Mouse (Mus musculus) G1E-ER4 (cell line): ENCODE results near the gene Abhd17a. TPM values are rescaled to one million over a fixed set of nuclear protein-coding genes. Genes with fewer than 3 reads are reported as not detected.
"Not testable (repeated sequence)": the region's sequence is repeated elsewhere in the genome, so short reads cannot be mapped to it uniquely, and the experiment has no call there.

Source experiments
- GATA1 ChIP-seq: IDR thresholded peaks from one replicate; pipeline ENCODE4 v1.8.0; 2012; ENCODE audit warnings: low read length, inconsistent platforms
- polyA plus RNA-seq: library from polyadenylated mRNA; stranded (reverse); fragments of >175 nt; gene quantifications from 2 replicates; pipeline ENCODE4 v1.2.3, GENCODE M21; 2012

The Abhd17a gene
- polyA plus RNA-seq, 1 experiment, result 822 TPM

DNA sequence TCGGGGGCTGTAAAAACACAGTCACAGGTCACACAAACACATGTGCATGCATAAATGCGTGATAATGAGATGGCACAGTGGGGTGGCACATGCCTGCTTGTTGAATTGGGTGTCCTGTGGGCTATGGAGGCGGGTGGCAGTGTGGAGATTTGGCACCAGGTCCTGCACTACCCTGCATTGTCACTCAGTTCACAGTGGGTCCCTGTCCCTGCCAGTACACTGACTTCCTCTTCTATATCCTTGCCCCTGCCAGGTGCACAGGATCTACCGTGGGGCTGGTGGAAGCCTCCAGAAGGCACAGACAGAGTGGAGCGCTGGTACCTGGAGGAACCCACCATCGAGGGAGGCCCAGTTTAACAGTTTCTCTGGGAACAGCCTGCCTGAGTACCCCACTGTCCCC is 24.2 kb upstream of the Abhd17a start:
- TF ChIP-seq GATA1, result no peak

DNA sequence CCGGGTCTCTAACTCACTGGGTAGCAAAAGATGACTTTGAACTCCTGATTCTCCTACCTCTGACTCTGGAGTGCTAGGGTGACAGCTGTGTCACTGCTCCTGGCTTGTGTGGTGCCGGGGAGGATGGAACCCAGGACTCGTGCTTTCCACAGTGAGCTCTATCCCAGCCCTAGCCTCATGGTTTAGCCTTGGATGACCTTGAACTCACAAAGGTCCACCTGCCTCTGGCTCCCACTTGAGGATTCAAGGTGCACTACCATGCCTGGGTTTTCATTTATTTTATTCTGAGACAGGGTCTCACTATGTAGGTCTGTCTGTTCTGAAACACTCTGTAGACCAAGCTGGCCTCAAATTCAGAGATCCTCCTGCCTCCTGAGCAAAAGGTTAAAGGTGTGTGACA is 23.7 kb upstream of the Abhd17a start:
- no peak for TF ChIP-seq GATA1

DNA sequence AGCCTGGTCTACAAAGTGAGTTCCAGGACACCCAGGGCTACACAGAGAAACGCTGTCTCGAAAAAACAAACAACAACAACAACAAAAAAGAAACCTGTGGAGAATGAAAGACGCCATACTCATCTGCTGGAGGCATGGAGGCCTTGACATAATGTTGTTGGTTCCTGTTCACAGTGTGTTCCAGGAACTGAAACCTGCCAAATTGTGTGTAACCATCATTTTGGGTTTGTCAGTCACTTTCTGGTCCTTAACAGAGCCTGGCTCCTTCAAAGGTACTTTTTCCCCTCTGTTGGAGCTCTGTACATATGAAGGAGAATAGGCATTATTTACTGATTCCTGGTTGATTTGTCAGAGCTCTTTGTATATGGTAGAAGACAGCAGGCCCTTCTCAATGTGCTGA is 21.8 kb upstream of the Abhd17a start:
- no peak for TF ChIP-seq GATA1

DNA sequence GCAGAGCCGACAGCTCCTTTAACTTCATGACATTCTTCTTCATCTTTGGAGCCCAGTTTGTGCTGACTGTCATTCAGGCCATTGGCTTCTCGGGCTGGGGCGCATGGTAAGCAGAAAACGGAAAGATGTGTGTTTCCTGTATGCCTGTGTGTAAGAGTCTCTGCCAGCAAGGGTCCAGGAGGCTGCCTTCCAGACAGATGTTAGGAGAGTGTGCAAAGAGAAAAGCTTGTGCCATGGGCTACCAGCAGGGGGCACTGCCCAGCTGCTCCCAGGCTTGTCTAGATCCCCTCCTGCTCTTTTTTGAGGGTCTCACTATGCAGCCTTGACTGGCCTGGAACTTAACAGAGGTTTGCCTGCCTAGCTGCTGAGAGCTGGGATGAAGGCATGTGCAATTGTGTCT is 20.9 kb upstream of the Abhd17a start:
- no peak for TF ChIP-seq GATA1

DNA sequence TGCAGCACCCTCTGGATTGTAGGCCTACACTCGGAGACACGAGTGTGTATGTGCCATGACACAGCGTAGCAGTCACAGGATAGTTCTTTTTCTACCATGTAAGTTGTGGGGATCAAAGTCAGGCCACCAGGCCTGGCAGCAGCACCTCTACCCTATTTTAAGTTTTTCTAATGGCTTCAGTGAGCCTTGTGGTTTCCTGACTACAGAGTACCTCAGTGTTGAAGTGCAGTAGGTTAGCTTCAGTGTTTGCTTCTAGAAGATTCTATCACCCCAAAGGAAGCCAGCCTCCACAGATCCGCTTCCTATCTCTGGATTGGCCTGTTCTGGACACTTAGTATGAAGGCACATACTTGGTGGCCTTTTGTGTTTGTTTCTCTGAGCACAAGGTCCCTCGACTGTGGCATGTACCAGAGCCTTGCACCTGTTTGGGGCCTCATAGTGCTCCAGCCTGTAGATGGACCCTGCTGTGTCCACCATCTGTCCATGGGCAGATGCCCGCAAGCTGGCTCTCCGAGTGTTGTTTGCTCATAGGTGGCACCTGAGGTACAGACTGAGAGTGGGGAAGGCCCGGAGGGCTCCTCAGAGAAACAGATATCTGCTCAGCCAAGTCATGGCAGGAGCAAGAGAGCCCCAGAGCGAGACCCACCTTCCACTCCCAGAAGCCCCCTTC is 20.1 kb upstream of the Abhd17a start:
- no peak for TF ChIP-seq GATA1

DNA sequence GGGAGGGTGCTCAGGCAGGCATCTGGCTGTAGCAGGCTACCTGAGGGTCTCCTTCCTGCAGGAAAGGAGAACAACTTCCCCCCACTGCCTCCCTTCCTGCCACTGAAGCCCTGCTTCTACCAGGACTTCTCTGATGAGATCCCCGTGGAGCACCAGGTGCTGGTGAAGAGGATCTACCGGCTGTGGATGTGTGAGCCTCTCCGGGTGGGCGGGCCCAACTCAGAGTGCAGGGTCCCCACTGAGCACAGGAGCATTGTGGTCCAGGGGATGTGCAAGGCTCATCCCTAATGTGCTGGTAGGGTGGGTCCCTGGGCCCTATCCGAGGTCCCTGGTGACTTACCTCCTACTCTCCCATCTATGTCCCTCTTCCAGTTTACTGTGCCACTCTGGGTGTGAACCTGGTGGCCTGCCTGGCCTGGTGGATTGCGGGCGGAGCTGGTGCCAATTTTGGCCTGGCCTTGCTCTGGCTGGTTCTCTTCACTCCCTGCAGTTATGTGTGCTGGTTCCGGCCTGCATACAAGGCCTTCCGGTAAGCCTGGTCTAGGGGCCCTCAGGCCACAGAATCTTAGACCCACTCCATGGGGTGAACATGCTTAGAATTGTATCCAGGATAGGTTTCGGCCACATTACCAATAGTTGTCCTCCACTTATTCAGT is 19.3 kb upstream of the Abhd17a start:
- TF ChIP-seq GATA1, result no peak

DNA sequence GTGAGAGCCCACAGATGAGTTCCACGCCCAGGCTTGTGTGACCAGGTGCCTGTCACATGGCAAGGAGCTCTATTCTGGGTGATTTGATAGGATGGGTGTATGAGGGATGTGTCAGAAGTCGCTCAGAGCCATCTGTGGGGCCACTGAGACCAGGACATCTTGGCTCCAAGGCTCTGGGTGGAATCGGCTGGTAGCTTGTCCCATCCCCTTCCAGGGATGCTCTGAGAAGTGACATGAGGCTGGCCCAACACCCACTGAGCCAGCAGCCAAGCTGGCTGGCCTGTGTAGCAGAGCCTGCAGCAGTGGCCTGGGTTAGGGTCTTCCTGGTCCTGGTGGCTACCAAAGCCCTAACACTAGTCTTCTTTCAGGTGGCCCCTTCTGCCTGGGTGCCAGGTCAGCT is 18.3 kb upstream of the Abhd17a start:
- no peak for TF ChIP-seq GATA1

DNA sequence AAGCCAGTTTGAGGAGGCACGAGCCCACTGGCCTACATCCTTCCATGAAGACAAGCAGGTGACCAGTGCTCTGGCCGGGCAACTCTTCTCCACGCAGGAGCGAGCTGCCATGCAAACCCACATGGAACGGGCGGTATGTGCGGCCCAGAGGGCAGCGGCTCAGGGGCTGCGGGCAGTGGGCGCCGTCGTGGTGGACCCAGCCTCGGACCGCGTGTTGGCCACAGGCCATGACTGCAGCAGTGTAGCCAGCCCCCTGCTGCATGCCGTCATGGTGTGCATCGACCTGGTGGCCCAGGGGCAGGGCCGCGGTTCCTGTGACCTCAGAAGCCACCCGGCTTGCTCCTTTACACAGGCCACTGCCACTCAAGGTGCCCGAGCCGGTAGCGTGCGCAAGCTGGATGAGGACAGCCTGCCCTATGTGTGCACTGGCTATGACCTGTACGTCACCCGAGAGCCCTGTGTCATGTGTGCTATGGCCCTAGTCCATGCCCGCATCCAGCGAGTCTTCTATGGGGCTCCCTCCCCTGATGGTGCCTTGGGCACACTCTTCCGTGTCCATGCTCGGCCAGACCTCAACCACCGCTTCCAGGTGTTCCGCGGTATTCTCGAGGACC is 16.7 kb upstream of the Abhd17a start:
- no peak for TF ChIP-seq GATA1

DNA sequence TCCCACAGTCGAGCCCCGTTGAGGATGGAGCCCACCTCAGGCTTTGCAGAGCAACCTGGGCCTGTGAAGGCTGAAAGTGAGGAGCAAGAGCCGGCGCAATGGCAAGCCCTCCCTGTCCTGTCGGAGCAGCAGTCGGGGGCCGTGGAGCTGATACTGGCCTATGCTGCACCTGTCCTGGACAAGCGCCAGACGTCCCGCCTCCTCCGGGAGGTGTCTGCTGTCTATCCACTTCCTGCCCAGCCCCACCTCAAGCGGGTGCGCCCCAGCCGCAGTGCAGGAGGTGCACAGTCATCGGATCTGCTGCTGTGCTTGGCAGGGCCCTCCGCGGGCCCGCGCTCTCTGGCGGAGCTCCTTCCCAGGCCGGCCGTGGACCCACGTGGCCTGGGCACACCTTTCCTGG is 16.2 kb upstream of the Abhd17a start:
- no peak for TF ChIP-seq GATA1

DNA sequence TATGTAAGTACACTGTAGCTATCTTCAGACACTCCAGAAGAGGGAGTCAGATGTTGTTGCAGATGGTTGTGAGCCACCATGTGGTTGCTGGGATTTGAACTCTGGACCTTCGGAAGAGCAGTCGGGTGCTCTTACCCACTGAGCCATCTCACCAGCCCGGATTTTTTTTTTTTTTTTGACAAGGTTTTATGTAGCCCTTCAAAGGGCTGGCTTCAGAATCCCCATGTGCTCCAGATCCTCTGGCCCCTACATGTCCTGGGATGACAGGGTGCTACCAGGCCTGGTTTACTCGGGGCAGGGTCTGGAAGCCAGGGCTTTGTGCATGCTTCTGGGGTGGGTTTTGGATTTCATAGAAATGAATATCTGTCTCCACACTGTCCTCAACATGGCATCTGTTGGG is 15.6 kb upstream of the Abhd17a start, which contains the start of gene Gm49322:
Gene Gm49322 (plus strand): TSS at position 301 of the 400 bp plus-strand sequence.
- not testable (repeated sequence) for TF ChIP-seq GATA1

DNA sequence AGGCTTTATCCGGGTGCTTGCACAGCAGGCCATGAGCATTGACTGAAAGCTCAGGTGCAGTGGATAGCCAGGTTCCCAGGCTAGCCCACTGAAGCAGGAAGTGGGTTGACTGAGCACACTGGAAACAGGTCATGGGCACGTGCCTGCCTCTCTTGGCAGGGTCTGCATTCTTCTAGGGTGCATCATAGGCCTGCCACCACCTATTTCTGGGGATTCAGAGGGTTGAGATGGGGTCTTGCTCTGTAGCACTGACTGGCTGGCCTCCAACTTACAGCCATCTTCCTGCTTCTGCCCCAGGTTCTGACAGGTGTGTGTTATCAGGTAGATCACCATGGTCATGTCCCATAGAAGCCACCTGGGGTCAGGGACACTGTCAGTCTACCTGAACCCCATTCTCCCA is 14.8 kb upstream of the Abhd17a start:
- no peak for TF ChIP-seq GATA1

DNA sequence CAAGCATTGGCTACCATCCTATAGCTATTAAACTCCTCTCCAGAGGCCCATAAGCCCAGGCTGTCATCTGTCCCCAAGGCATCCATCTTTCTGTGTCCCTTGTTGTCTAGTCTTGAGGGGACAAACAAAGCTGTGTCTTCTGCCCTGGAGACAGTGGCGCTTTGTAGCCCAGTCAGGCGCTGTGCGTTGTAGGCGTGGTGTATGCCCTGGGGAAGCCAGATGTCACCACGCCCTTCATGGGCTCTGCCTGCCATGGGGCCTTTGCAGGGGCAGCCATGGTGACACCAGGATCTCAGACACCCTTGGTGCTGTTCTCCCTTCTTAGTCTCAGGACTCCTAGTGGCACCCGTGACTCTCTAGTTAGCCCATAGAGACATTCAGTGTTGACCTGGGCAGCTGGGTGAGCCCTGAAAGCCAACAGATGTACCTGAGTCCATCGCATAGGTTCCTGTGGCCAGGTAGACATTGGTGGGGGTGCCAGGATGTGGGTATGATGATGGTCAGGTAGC is 13.9 kb upstream of the Abhd17a start:
- TF ChIP-seq GATA1, result no peak

DNA sequence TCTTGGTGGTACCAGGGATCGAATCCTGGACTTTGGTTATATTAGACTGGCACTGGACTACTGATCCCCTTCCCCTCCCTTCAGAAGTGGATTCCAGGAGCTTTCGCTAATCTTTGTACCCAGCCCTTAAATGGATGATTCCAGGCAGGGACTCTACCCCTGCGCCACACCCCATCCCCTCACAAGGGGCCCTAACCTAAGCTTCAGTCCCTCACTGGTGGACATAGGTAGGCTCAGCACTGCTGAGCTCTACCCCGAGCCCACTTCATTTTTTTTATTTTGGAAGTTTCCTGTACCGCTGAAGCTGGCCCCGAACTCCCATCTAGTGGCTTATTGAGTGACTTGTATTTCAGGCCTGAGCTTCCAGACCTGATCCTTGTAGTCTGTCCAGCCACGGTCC is 13.2 kb upstream of the Abhd17a start:
- no peak for TF ChIP-seq GATA1

DNA sequence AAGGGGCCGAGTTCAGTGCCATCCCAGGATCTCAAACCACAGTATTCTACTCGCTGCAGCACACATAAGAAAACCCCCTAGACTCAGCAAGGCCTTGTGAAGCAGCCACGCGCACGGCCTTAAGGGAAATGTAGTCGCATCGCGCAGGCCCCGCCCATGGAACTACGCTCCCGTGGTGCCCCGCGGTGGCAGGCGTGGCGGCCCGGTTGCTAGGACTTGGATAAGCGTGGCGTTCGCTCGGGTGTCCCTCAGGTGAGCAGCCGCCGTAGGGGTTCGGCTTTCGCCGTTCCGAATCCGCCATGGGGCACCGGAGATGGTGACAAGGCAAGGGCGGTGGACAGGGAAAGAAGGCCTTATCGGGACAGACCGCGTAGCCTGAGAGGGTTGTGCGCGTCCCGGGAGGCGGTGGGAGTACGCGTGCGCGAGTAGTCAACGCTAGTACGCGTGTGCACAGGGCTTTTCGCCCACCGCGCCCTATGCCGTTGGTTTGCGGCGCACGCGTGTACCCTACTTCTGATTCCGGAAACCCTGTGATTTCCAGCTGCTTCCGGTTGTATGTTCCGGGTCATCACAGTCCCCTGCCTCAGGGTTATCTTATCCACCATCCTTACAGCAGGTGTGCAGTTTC is 12.7 kb upstream of the Abhd17a start, which contains the start of the genes Scamp4 and Adat3:
Gene Scamp4 (plus strand): TSS at position 175 of the 628 bp plus-strand sequence.
Gene Adat3 (plus strand): TSS at position 183 of the 628 bp plus-strand sequence.
- TF ChIP-seq GATA1, result no peak

DNA sequence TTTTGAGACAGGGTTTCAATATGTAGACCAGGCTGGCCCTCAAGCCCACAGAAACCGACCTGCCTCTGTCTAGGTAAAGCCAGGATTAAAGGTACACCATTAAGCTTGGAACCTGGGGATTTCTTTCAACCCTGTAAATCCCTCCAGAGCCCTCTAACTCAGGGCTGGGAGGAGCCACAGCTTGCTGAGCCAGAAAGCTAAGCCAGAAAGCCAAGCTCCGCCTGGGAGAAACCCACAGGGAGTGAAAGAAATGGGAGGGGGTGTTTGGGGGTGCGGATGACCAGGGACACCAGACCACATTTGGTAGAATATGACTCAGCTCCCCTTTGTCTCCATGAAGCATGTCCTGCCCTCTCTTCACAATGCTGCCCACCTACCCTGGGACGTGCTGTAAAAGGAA is 6.2 kb upstream of the Abhd17a start:
- TF ChIP-seq GATA1, result no peak
